ENCODE assay signal across 12 mouse cellular contexts in the genomic region with DNA sequence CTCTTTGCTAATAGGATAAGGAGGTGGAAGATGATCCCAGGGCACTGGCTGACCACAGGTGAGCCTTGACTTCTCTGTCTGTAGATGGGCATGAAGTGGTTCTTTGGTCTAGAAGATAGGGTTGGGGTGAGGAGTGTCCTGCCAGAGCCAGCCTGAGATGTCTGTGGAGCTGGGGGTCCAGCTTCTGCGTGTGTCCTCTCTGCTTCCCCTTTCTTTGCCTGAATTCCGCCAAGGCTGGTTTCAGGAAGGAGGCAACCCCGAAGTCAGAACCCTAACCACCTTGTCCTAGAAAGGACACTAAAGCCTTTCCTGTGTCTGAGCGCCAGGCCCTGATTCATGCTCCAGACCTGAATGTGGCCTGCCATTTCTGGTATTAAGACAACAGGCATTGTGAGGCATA. TPM values are rescaled to one million over a fixed set of nuclear protein-coding genes. Genes with fewer than 3 reads are reported as not detected.
DNase-seq lines count a peak whose midpoint lies in the region; ATAC-seq and TF ChIP-seq lines count a peak whose summit lies in the region.
"Had no signal": no experiment of that assay in that cellular context is flagged by ENCODE, and none has a peak within 500 bp of the region (broad histone marks: within the 10 kb centered on the region; RNA-seq: fewer than 3 reads in every experiment).

No protein-coding gene starts in this region.

- dilution Hi-C loops in CH12.LX (cut with MboI; ENCODE audit: extremely low pct_ligation_motif_present, extremely low pct_unique_long_range_greater_than_20kb, low sequenced_read_pairs): no loop called here

- no peak overlapping the region for H3K4me3 ChIP-seq in hindbrain, embryonic 12.5 days
- no peak overlapping the region for H3K4me3 ChIP-seq in hindbrain, embryonic 16.5 days (ENCODE audit: low read length)
- H3K4me3 ChIP-seq in CH12.LX (replicated peaks in 1 of 3; ENCODE audit: low read depth in 2 of 3, low read length in 2 of 3, poor library complexity in 1 of 3): no peak overlapping the region
- H3K4me3 ChIP-seq in bone marrow, adult 2 months (replicated peaks; ENCODE audit: control insufficient read depth, low read depth, low read length): no peak overlapping the region
- H3K4me3 ChIP-seq in limb, embryonic 15.5 days: no peak overlapping the region
- H3K4me3 ChIP-seq: forebrain, embryonic 15.5 days; hindbrain, embryonic 15.5 days; neural tube, embryonic 12.5 days had no signal

- peak overlapping the region; percentile 57 for H3K27ac ChIP-seq in hindbrain, embryonic 12.5 days
- H3K27ac ChIP-seq in hindbrain, embryonic 16.5 days (ENCODE audit: low read depth, low read length): no peak overlapping the region
- H3K27ac ChIP-seq in CH12.LX (ENCODE audit: insufficient read depth, low read depth): peak overlapping the region; percentile 98
- peak overlapping the region; percentile 2; the same call in 1 of the 2 replicates for H3K27ac ChIP-seq in bone marrow, adult 2 months (ENCODE audit: control insufficient read depth, insufficient read depth, low read depth, low read length, poor library complexity)
- peak overlapping the region; percentile 73; the same call in 1 of the 2 replicates for H3K27ac ChIP-seq in limb, embryonic 15.5 days
- H3K27ac ChIP-seq: forebrain, embryonic 15.5 days; kidney, postnatal 0 days; neural tube, embryonic 12.5 days had no signal

- no peak for DNase-seq in CH12.LX (ENCODE audit: extremely low read depth)
- DNase-seq in left cerebral cortex, postnatal 36 days (ENCODE audit: low spot score in 2 of 2): no peak
- no peak for DNase-seq in cerebellum, adult 8-10 months

- H3K27me3 ChIP-seq in hindbrain, embryonic 12.5 days: no peaks in the 10 kb centered on the region
- H3K27me3 ChIP-seq in hindbrain, embryonic 16.5 days (replicated peaks; ENCODE audit: control insufficient read depth, insufficient read depth, low read length): no peaks in the 10 kb centered on the region
- H3K27me3 ChIP-seq in CH12.LX (replicated peaks): no peaks in the 10 kb centered on the region
- no peaks in the 10 kb centered on the region for H3K27me3 ChIP-seq in limb, embryonic 15.5 days
- H3K27me3 ChIP-seq: forebrain, embryonic 15.5 days; hindbrain, embryonic 15.5 days; neural tube, embryonic 12.5 days had no signal

- H3K9me3 ChIP-seq in hindbrain, embryonic 12.5 days (replicated peaks): no peaks in the 10 kb centered on the region
- no peaks in the 10 kb centered on the region for H3K9me3 ChIP-seq in hindbrain, embryonic 16.5 days (ENCODE audit: control insufficient read depth, low read length)
- H3K9me3 ChIP-seq in CH12.LX (replicated peaks; ENCODE audit: low read length): no peaks in the 10 kb centered on the region
- no peaks in the 10 kb centered on the region for H3K9me3 ChIP-seq in limb, embryonic 15.5 days
- H3K9me3 ChIP-seq: forebrain, embryonic 15.5 days; hindbrain, embryonic 15.5 days; neural tube, embryonic 12.5 days had no signal

- 94% methylated on average over 4 of the region's 4 CpGs for WGBS in hindbrain, embryonic 12.5 days
- 95% methylated on average over 4 of the region's 4 CpGs for WGBS in hindbrain, embryonic 16.5 days
- WGBS in bone marrow, adult 2 months: 22% methylated on average over 4 of the region's 4 CpGs
- WGBS in limb, embryonic 15.5 days: 86% methylated on average over 4 of the region's 4 CpGs

- TF ChIP-seq POLR2A in CH12.LX (IDR thresholded peaks at IDR 0.05; ENCODE audit: low read depth, low read length): no peak
- TF ChIP-seq POLR2A in bone marrow, adult 2 months (IDR thresholded peaks at IDR 0.05; ENCODE audit: borderline replicate concordance, control insufficient read depth, low read depth, low read length): no peak

- peaks cover 28% of the 10 kb centered on the region for H3K4me1 ChIP-seq in hindbrain, embryonic 12.5 days
- H3K4me1 ChIP-seq in hindbrain, embryonic 16.5 days (ENCODE audit: control insufficient read depth, insufficient read depth, low read depth, low read length): no peaks in the 10 kb centered on the region; the same call in 1 of the 2 replicates
- H3K4me1 ChIP-seq in CH12.LX (ENCODE audit: control insufficient read depth in 1 of 2, insufficient read depth in 2 of 2): peaks cover 36 to 89% of the 10 kb centered on the region in 2 experiments
- peaks cover 10% of the 10 kb centered on the region for H3K4me1 ChIP-seq in bone marrow, adult 2 months (ENCODE audit: control insufficient read depth, insufficient read depth, low read length)
- H3K4me1 ChIP-seq in limb, embryonic 15.5 days: peaks cover 36% of the 10 kb centered on the region

- no peak for ATAC-seq in hindbrain, embryonic 12.5 days (ENCODE audit: low FRiP score)
- no peak for ATAC-seq in hindbrain, embryonic 16.5 days
- ATAC-seq in limb, embryonic 15.5 days (ENCODE audit: insufficient number of reproducible peaks, low FRiP score, low TSS enrichment, low read depth): no peak

- H3K9ac ChIP-seq in hindbrain, embryonic 12.5 days: no peak overlapping the region
- no peak overlapping the region for H3K9ac ChIP-seq in hindbrain, embryonic 16.5 days (ENCODE audit: low read depth, low read length)
- H3K9ac ChIP-seq in CH12.LX (ENCODE audit: insufficient read depth, low read depth): peak overlapping the region; percentile 43
- no peak overlapping the region for H3K9ac ChIP-seq in limb, embryonic 15.5 days
- H3K9ac ChIP-seq: forebrain, embryonic 15.5 days; hindbrain, embryonic 15.5 days; neural tube, embryonic 12.5 days had no signal

- no peak for TF ChIP-seq CTCF in CH12.LX (conservative IDR thresholded peaks at IDR 0.05 in 1 of 2, IDR thresholded peaks at IDR 0.05 in 1 of 2; ENCODE audit: low read depth in 2 of 2, low read length in 2 of 2)
- no peak for TF ChIP-seq CTCF in bone marrow, adult 2 months (IDR thresholded peaks at IDR 0.05; ENCODE audit: control insufficient read depth, insufficient read depth, low read length)

- no peak for TF ChIP-seq RAD21 in CH12.LX (IDR thresholded peaks at IDR 0.05; ENCODE audit: low read depth, low read length)

- no peak for TF ChIP-seq EP300 in CH12.LX (IDR thresholded peaks at IDR 0.05; ENCODE audit: low read length)

- no peaks in the 10 kb centered on the region for H3K36me3 ChIP-seq in hindbrain, embryonic 12.5 days
- no peaks in the 10 kb centered on the region for H3K36me3 ChIP-seq in hindbrain, embryonic 16.5 days (ENCODE audit: control insufficient read depth, insufficient read depth, low read length)
- H3K36me3 ChIP-seq in CH12.LX (replicated peaks in 1 of 2; ENCODE audit: control insufficient read depth in 1 of 2, insufficient read depth in 1 of 2, low read length in 1 of 2): no peaks in the 10 kb centered on the region
- no peaks in the 10 kb centered on the region for H3K36me3 ChIP-seq in limb, embryonic 15.5 days
- H3K36me3 ChIP-seq: forebrain, embryonic 15.5 days; hindbrain, embryonic 15.5 days; neural tube, embryonic 12.5 days had no signal

- intact Hi-C loops in left cerebral cortex, postnatal 36 days (cut with DNase I): no loop called here

- no peaks in the 10 kb centered on the region for H3K79me2 ChIP-seq in CH12.LX (replicated peaks; ENCODE audit: control insufficient read depth, extremely low read depth, insufficient read depth, poor library complexity, severe bottlenecking)

- in situ Hi-C loops in CH12.LX (cut with MboI; ENCODE audit: low pct_ligation_motif_present, low pct_unique_long_range_greater_than_20kb, low sequenced_read_pairs): no loop called here

- no peak overlapping the region for H3K4me2 ChIP-seq in hindbrain, embryonic 12.5 days (replicated peaks)
- H3K4me2 ChIP-seq in hindbrain, embryonic 16.5 days (ENCODE audit: low read length): no peak overlapping the region
- peak overlapping the region; percentile 69 for H3K4me2 ChIP-seq in CH12.LX (ENCODE audit: insufficient read depth, low read depth, poor library complexity, severe bottlenecking)
- H3K4me2 ChIP-seq in limb, embryonic 15.5 days: no peak overlapping the region
- H3K4me2 ChIP-seq: forebrain, embryonic 15.5 days; hindbrain, embryonic 15.5 days; midbrain, embryonic 11.5 days; neural tube, embryonic 12.5 days had no signal

TF ChIP-seq in CH12.LX, 34 proteins besides CTCF, POLR2A, EP300 and RAD21 (continues in another document):
- TF ChIP-seq MAX (IDR thresholded peaks at IDR 0.05; ENCODE audit: low read length): no peak
- no peak for TF ChIP-seq KAT2A (IDR thresholded peaks at IDR 0.05; ENCODE audit: insufficient replicate concordance, low read length)
- TF ChIP-seq GABPA (IDR thresholded peaks at IDR 0.05; ENCODE audit: insufficient replicate concordance, low read depth, low read length): no peak
- TF ChIP-seq SIN3A (IDR thresholded peaks at IDR 0.05; ENCODE audit: low read length): no peak
- TF ChIP-seq ELF1 (IDR thresholded peaks at IDR 0.05; ENCODE audit: low read depth, low read length): no peak
- no peak for TF ChIP-seq TBP (conservative IDR thresholded peaks at IDR 0.05; ENCODE audit: low read depth, low read length)
- no peak for TF ChIP-seq SMC3 (IDR thresholded peaks at IDR 0.05; ENCODE audit: low read depth, low read length)
- TF ChIP-seq MXI1 (IDR thresholded peaks at IDR 0.05; ENCODE audit: low read depth, low read length): no peak
- TF ChIP-seq HCFC1 (IDR thresholded peaks at IDR 0.05; ENCODE audit: low read depth, low read length): no peak
- TF ChIP-seq CHD1 (IDR thresholded peaks at IDR 0.05; ENCODE audit: low read depth, low read length): no peak; the same call in 1 of the 2 replicates
- no peak for TF ChIP-seq ZNF384 (IDR thresholded peaks at IDR 0.05; ENCODE audit: low read depth, low read length)

RNA-seq across cellular contexts. Expression of a gene that starts 48.8 kb away (rescaled TPM):
- 103 and 109 TPM in 2 replicates for polyA plus RNA-seq in hindbrain, embryonic 12.5 days (2016; fragmentation: Nextera tagmentation; extraction: Ambion mirVana)
- 134 and 150 TPM in 2 replicates for polyA plus RNA-seq in hindbrain, embryonic 16.5 days (2015; fragmentation: Nextera tagmentation; extraction: Ambion mirVana)
- total RNA-seq in CH12.LX (2012; rRNA removed) (34.0 and 38.8 TPM in 2 replicates), CH12.LX (2014; rRNA removed) (53.1 and 54.7 TPM in 2 replicates)
- 93.8 and 104 TPM in 2 replicates for polyA plus RNA-seq in CH12.LX (2012; ENCODE audit: insufficient read length, low read depth)
- 12.6 and 21.6 TPM in 2 replicates for polyA plus RNA-seq in bone marrow, adult 2 months (2011; ENCODE audit: insufficient read depth, insufficient read length, low replicate concordance, missing spikeins)
- 33.3 and 34.5 TPM in 2 replicates for polyA plus RNA-seq in limb, embryonic 15.5 days (2015; fragmentation: Nextera tagmentation; extraction: Ambion mirVana)
- 100 to 1,000 TPM; 172 to 210 TPM for total RNA-seq in left cerebral cortex, postnatal 36 days (2021)

RNA-seq across cellular contexts. Expression of a gene that starts 54.0 kb away (rescaled TPM):
- polyA plus RNA-seq in hindbrain, embryonic 12.5 days (2016; fragmentation: Nextera tagmentation; extraction: Ambion mirVana): 59.7 and 65.3 TPM in 2 replicates
- polyA plus RNA-seq in hindbrain, embryonic 16.5 days (2015; fragmentation: Nextera tagmentation; extraction: Ambion mirVana): 28.9 and 31.6 TPM in 2 replicates
- total RNA-seq in CH12.LX (2012; rRNA removed) (91.2 and 97.5 TPM in 2 replicates), CH12.LX (2014; rRNA removed) (151 and 154 TPM in 2 replicates)
- polyA plus RNA-seq in CH12.LX (2012; ENCODE audit: insufficient read length, low read depth): 161 and 178 TPM in 2 replicates
- 21.6 and 41.1 TPM in 2 replicates for polyA plus RNA-seq in bone marrow, adult 2 months (2011; ENCODE audit: insufficient read depth, insufficient read length, low replicate concordance, missing spikeins)
- 113 and 120 TPM in 2 replicates for polyA plus RNA-seq in limb, embryonic 15.5 days (2015; fragmentation: Nextera tagmentation; extraction: Ambion mirVana)
- total RNA-seq in left cerebral cortex, postnatal 36 days (2021): 10 to 100 TPM; 11.1 to 13.0 TPM
